Mouse (Mus musculus) erythroblast, embryonic 14.5 days (primary cell): ENCODE measurements around the gene Zfp451.

ENCODE experiments used
- GATA1 ChIP-seq: IDR thresholded peaks from 2 replicates; pipeline ENCODE4 v1.6.1; 2012; ENCODE audit warnings: low read length, inconsistent platforms, mixed read lengths
- TAL1 ChIP-seq: IDR thresholded peaks from 3 replicates; pipeline ENCODE4 v1.6.1; 2012; ENCODE audit warnings: low read length, inconsistent platforms, mixed read lengths

- TF ChIP-seq GATA1 (no peak), TAL1 (no peak)
Measured at GRCm38 (mm10) chr1:33758488-33758887, 55.9 kb downstream of the Zfp451 start.
